Mouse (Mus musculus): ENCODE data around the gene Gaa. TPM values are rescaled to one million over a fixed set of nuclear protein-coding genes. Genes with fewer than 3 reads are reported as not detected.

The Gaa gene
- total and polyA plus RNA-seq, 2 experiments from 2014 or later: 128 to 223 TPM

- no peak for TF ChIP-seq CTCF (IDR thresholded peaks at IDR 0.05; ENCODE audit: low read depth)
- no peak for ATAC-seq
Observed at GRCm38 (mm10) chr11:119227591-119227990, 40.1 kb upstream of the Gaa start.

GRCm38 (mm10) chr11:119228091-119228781 is 39.5 kb upstream of the Gaa start, which contains the start of the genes Tbc1d16 and Ccdc40:
Gene Tbc1d16, minus strand, starts transcription at chr11:119228499.
Gene Ccdc40, plus strand, starts transcription at chr11:119228572.
- H3K9me3 ChIP-seq (ENCODE audit: low read length): no peaks in the 10 kb centered on the region
- H3K27me3 ChIP-seq (ENCODE audit: insufficient read depth, low read length): no peaks in the 10 kb centered on the region
- peak; percentile 83 for ATAC-seq
- peak within 1 kb of the TSS; percentile 83 for H3K9ac ChIP-seq (replicated peaks; ENCODE audit: low read length)
- peak within 1 kb of the TSS; percentile 94 for H3K4me2 ChIP-seq (ENCODE audit: low read depth, low read length)
- peak within 1 kb of the TSS; percentile 84 for H3K4me3 ChIP-seq (ENCODE audit: low read length)
- peak within 1 kb of the TSS; percentile 78 for H3K27ac ChIP-seq
- H3K4me1 ChIP-seq (ENCODE audit: insufficient read depth, low read length): peaks cover 36% of the 10 kb centered on the region
- peak; percentile 88 for DNase-seq (ENCODE audit: low spot score)
- under 1% methylated on average over 62 of the region's 66 CpGs for WGBS
- H3K36me3 ChIP-seq (ENCODE audit: insufficient read depth, low read length): no peaks in the 10 kb centered on the region
- no peak for TF ChIP-seq CTCF (IDR thresholded peaks at IDR 0.05; ENCODE audit: low read depth)

More at GRCm38 (mm10) chr11:119227591-119227990, 40.1 kb upstream of the Gaa start:
- H3K9me3 ChIP-seq (ENCODE audit: low read length): no peaks in the 10 kb centered on the region
- H3K36me3 ChIP-seq (ENCODE audit: insufficient read depth, low read length): no peaks in the 10 kb centered on the region
- DNase-seq (ENCODE audit: low spot score): no peak
- peak overlapping the region; percentile 94 for H3K4me2 ChIP-seq (ENCODE audit: low read depth, low read length)
- H3K27ac ChIP-seq: peak overlapping the region; percentile 78; the same call in 1 of the 2 replicates
- WGBS: under 1% methylated on average over 12 of the region's 12 CpGs
- H3K27me3 ChIP-seq (ENCODE audit: insufficient read depth, low read length): no peaks in the 10 kb centered on the region
- peak overlapping the region; percentile 83 for H3K9ac ChIP-seq (replicated peaks; ENCODE audit: low read length)
- peak overlapping the region; percentile 84 for H3K4me3 ChIP-seq (ENCODE audit: low read length)
- peaks cover 40% of the 10 kb centered on the region for H3K4me1 ChIP-seq (ENCODE audit: insufficient read depth, low read length)

GRCm38 (mm10) chr11:119228846-119229626 is 38.7 kb upstream of the Gaa start:
- H3K9ac ChIP-seq (replicated peaks; ENCODE audit: low read length): peak overlapping the region; percentile 83
- H3K4me2 ChIP-seq (ENCODE audit: low read depth, low read length): peak overlapping the region; percentile 94
- no peaks in the 10 kb centered on the region for H3K36me3 ChIP-seq (ENCODE audit: insufficient read depth, low read length)
- peak; percentile 17; the same call in 1 of the 2 replicates for TF ChIP-seq CTCF (IDR thresholded peaks at IDR 0.05; ENCODE audit: low read depth)
- H3K27me3 ChIP-seq (ENCODE audit: insufficient read depth, low read length): no peaks in the 10 kb centered on the region
- H3K9me3 ChIP-seq (ENCODE audit: low read length): no peaks in the 10 kb centered on the region
- H3K4me3 ChIP-seq (ENCODE audit: low read length): peak overlapping the region; percentile 84
- peak overlapping the region; percentile 78 for H3K27ac ChIP-seq
- H3K4me1 ChIP-seq (ENCODE audit: insufficient read depth, low read length): peaks cover 28% of the 10 kb centered on the region
- WGBS: under 1% methylated on average over 34 of the region's 34 CpGs
- peak; percentile 92 for DNase-seq (ENCODE audit: low spot score)
- peak; percentile 88 for ATAC-seq

- H3K4me1 ChIP-seq (ENCODE audit: insufficient read depth, low read length): peaks cover under 1% of the 10 kb centered on the region; the same call in 1 of the 2 replicates
- WGBS: 97% methylated on average over 10 of the region's 10 CpGs
- H3K4me2 ChIP-seq (ENCODE audit: low read depth, low read length): no peak overlapping the region
- no peak overlapping the region for H3K9ac ChIP-seq (replicated peaks; ENCODE audit: low read length)
- ATAC-seq (no peak), DNase-seq (ENCODE audit: low spot score) (no peak)
- H3K27me3 ChIP-seq (ENCODE audit: insufficient read depth, low read length): no peaks in the 10 kb centered on the region
- no peak; the same call in 1 of the 2 replicates for TF ChIP-seq CTCF (IDR thresholded peaks at IDR 0.05; ENCODE audit: low read depth)
- no peaks in the 10 kb centered on the region for H3K9me3 ChIP-seq (ENCODE audit: low read length)
- no peaks in the 10 kb centered on the region for H3K36me3 ChIP-seq (ENCODE audit: insufficient read depth, low read length)
- H3K27ac ChIP-seq: no peak overlapping the region
- H3K4me3 ChIP-seq (ENCODE audit: low read length): no peak overlapping the region
Observed at GRCm38 (mm10) chr11:119234770-119235169, 32.9 kb upstream of the Gaa start.

- DNase-seq (ENCODE audit: low spot score): peak; percentile 76
- H3K4me2 ChIP-seq (ENCODE audit: low read depth, low read length): no peak overlapping the region
- no peak overlapping the region for H3K9ac ChIP-seq (replicated peaks; ENCODE audit: low read length)
- H3K9me3 ChIP-seq (ENCODE audit: low read length): no peaks in the 10 kb centered on the region
- 85% methylated on average over 4 of the region's 4 CpGs for WGBS
- ATAC-seq: no peak
- no peaks in the 10 kb centered on the region for H3K4me1 ChIP-seq (ENCODE audit: insufficient read depth, low read length)
- H3K27ac ChIP-seq: no peak overlapping the region
- no peaks in the 10 kb centered on the region for H3K36me3 ChIP-seq (ENCODE audit: insufficient read depth, low read length)
- H3K4me3 ChIP-seq (ENCODE audit: low read length): no peak overlapping the region
- H3K27me3 ChIP-seq (ENCODE audit: insufficient read depth, low read length): no peaks in the 10 kb centered on the region
- TF ChIP-seq CTCF (IDR thresholded peaks at IDR 0.05; ENCODE audit: low read depth): peak; percentile 83
Observed at GRCm38 (mm10) chr11:119235596-119235995, 32.1 kb upstream of the Gaa start.

GRCm38 (mm10) chr11:119236354-119236753 is 31.3 kb upstream of the Gaa start:
- Histone ChIP-seq H3K4me3 (ENCODE audit: low read length) (no peak overlapping the region), H3K36me3 (ENCODE audit: insufficient read depth, low read length) (no peaks in the 10 kb centered on the region), H3K9me3 (ENCODE audit: low read length) (no peaks in the 10 kb centered on the region), H3K9ac (replicated peaks; ENCODE audit: low read length) (no peak overlapping the region), H3K27ac (no peak overlapping the region), H3K4me1 (ENCODE audit: insufficient read depth, low read length) (no peaks in the 10 kb centered on the region), H3K4me2 (ENCODE audit: low read depth, low read length) (no peak overlapping the region), H3K27me3 (ENCODE audit: insufficient read depth, low read length) (no peaks in the 10 kb centered on the region)
- DNase-seq (ENCODE audit: low spot score) (no peak), ATAC-seq (no peak)
- no peak for TF ChIP-seq CTCF (IDR thresholded peaks at IDR 0.05; ENCODE audit: low read depth)
- 28% methylated on average over 8 of the region's 8 CpGs for WGBS
